Mouse (Mus musculus) hindbrain, embryonic 14.5 days (tissue): ENCODE data around the gene Cacna2d1. TPM values are rescaled to one million over a fixed set of nuclear protein-coding genes. Genes with fewer than 3 reads are reported as not detected.

ENCODE experiments used
- ATAC-seq: fragments of 200-750 bp; cut with Nextera tagmentation; 2 replicates; pipeline ENCODE4 v1.8.0; 2017; ENCODE audit warnings: moderate number of reproducible peaks, mild to moderate bottlenecking, moderate TSS enrichment, moderate library complexity; ENCODE audit not compliant: low FRiP score
- DNase-seq: peaks from one replicate; pipeline ENCODE4 v3.0.0-alpha.2; 2015; ENCODE audit warnings: low spot score
- H3K27ac ChIP-seq: fragments of 300-500 bp; sonication (generic); 2 replicates; pipeline ENCODE4 v1.5.1; 2014; ENCODE audit warnings: mild to moderate bottlenecking, moderate library complexity
- H3K27me3 ChIP-seq: fragments of 300-500 bp; sonication (generic); 2 replicates; pipeline ENCODE4 v1.6.1; 2014; ENCODE audit warnings: mild to moderate bottlenecking, low read length, mixed read lengths; ENCODE audit not compliant: control insufficient read depth, insufficient read depth
- H3K36me3 ChIP-seq: fragments of 300-500 bp; sonication (generic); replicated peaks from 2 replicates; pipeline ENCODE4 v1.6.1; 2014; ENCODE audit not compliant: control insufficient read depth, insufficient read depth
- H3K4me1 ChIP-seq: fragments of 300-500 bp; sonication (generic); replicated peaks from 2 replicates; pipeline ENCODE4 v1.6.1; 2014; ENCODE audit warnings: antibody characterized with exemption, low read length, mixed read lengths; ENCODE audit not compliant: control insufficient read depth, insufficient read depth
- H3K4me2 ChIP-seq: fragments of 300-500 bp; sonication (generic); replicated peaks from 2 replicates; pipeline ENCODE4 v1.6.1; 2014; ENCODE audit warnings: mild to moderate bottlenecking, moderate library complexity
- H3K4me3 ChIP-seq: fragments of 300-500 bp; sonication (generic); replicated peaks from 2 replicates; pipeline ENCODE4 v1.5.1; 2014; ENCODE audit warnings: mild to moderate bottlenecking, low read length
- H3K9ac ChIP-seq: fragments of 300-500 bp; sonication (generic); 2 replicates; pipeline ENCODE4 v1.6.1; 2014
- H3K9me3 ChIP-seq: fragments of 300-500 bp; sonication (generic); 2 replicates; pipeline ENCODE4 v1.6.1; 2016; ENCODE audit warnings: low read length; ENCODE audit not compliant: control insufficient read depth
- WGBS: fragments of 180-500 bp; shearing (Covaris S2); extraction: QIAGEN DNeasy Blood & Tissue Kit; methylation state at CpG from one replicate; pipeline ENCODE4 v1.1.7; 2014; 5-methylcytosine and 5-hydroxymethylcytosine counted together
- polyA plus RNA-seq: library from polyadenylated mRNA; unstranded; fragments of >200 nt; fragmentation: Nextera tagmentation; extraction: Ambion mirVana; gene quantifications from 2 replicates; pipeline ENCODE4 v1.2.1, GENCODE M21; 2014

Gene Cacna2d1
- polyA plus RNA-seq, 1 experiment from 2014 or later: 40.3 TPM

- Histone ChIP-seq H3K27me3 (no peaks in the 10 kb centered on the region), H3K4me1 (peaks cover 8% of the 10 kb centered on the region; the same call in 1 of the 2 replicates), H3K4me2 (no peak overlapping the region), H3K4me3 (no peak overlapping the region), H3K36me3 (no peaks in the 10 kb centered on the region), H3K9me3 (no peaks in the 10 kb centered on the region), H3K27ac (no peak overlapping the region), H3K9ac (no peak overlapping the region)
- no peak for DNase-seq
- no peak for ATAC-seq
- WGBS: 86% methylated on average over 4 of the region's 4 CpGs
Observed at GRCm38 (mm10) chr5:16065816-16066215, 131.3 kb downstream of the Cacna2d1 start.

DNA sequence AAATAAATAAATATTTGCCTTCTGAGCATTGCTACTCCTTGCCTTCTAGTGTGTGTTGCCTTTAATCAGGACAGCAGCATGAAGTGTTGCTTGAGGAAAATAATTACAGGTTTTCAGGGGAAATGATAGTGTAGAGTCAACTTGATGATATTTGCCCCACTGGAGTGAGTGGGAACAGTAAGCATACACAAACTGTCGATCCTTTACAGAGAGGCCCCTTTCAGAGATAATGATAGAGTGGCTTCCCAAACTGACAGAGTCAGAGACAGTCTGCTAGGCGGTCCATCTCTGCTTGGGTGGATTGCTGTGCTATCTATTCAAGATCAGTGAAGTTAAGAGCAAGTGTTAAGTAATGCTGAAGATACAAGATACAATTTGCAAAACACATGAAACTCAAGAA is 147.8 kb downstream of the Cacna2d1 start:
- WGBS: 96% methylated on average over 2 of the region's 2 CpGs
- Histone ChIP-seq H3K9me3 (0 out of 2 replicates have a peak, but pooled peaks cover 4% of the 10 kb centered on the region), H3K4me2 (no peak overlapping the region), H3K27ac (no peak overlapping the region), H3K4me1 (0 out of 2 replicates have a peak, but pooled peaks cover 3% of the 10 kb centered on the region), H3K4me3 (no peak overlapping the region), H3K36me3 (no peaks in the 10 kb centered on the region), H3K9ac (no peak overlapping the region), H3K27me3 (no peaks in the 10 kb centered on the region)
- ATAC-seq: no peak
- DNase-seq: no peak

GRCm38 (mm10) chr5:16086979-16087902 is 152.8 kb downstream of the Cacna2d1 start:
- Histone ChIP-seq H3K27me3 (no peaks in the 10 kb centered on the region), H3K9me3 (no peaks in the 10 kb centered on the region), H3K9ac (0 out of 2 replicates have a peak overlapping the region, but pooled peaks have one; percentile 4), H3K27ac (peak overlapping the region; percentile 84), H3K4me2 (peak overlapping the region; percentile 18), H3K4me3 (no peak overlapping the region), H3K36me3 (no peaks in the 10 kb centered on the region), H3K4me1 (peaks cover 12% of the 10 kb centered on the region)
- WGBS: 26% methylated on average over 10 of the region's 10 CpGs
- DNase-seq (peak; percentile 63), ATAC-seq (peak; percentile 78)

GRCm38 (mm10) chr5:16087995-16088394 is 153.5 kb downstream of the Cacna2d1 start:
- Histone ChIP-seq H3K27me3 (no peaks in the 10 kb centered on the region), H3K9me3 (no peaks in the 10 kb centered on the region), H3K9ac (no peak overlapping the region), H3K4me2 (no peak overlapping the region), H3K27ac (peak overlapping the region; percentile 84), H3K4me3 (no peak overlapping the region), H3K36me3 (no peaks in the 10 kb centered on the region), H3K4me1 (peaks cover 12% of the 10 kb centered on the region)
- ATAC-seq: no peak
- WGBS: 23% methylated on average over 2 of the region's 2 CpGs
- peak; percentile 33 for DNase-seq

DNA sequence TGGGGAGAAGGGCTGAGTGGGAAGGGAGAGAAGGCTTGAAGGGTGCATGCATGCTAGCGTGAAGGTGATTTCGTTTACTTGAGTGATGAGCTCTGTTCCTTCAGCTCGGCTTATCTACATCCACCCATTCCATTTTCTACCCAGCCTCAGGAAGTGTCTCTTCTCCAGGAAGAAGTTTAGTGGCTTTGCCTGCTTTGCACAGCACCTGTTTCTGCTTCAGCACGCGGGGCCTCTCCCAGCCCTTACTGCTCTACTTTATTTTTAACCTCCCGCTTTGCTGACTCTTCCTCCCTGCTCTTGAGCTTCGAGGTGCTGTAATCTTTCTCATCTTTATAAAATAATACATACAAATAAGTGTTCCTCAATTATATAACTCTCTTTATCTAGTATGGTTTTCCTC is 158.0 kb downstream of the Cacna2d1 start:
- no peak overlapping the region for H3K4me3 ChIP-seq
- H3K27ac ChIP-seq: peak overlapping the region; percentile 39
- 86% methylated on average over 7 of the region's 7 CpGs for WGBS
- H3K9ac ChIP-seq: no peak overlapping the region
- ATAC-seq (no peak), DNase-seq (no peak)
- no peaks in the 10 kb centered on the region for H3K9me3 ChIP-seq
- no peak overlapping the region for H3K4me2 ChIP-seq
- H3K27me3 ChIP-seq: no peaks in the 10 kb centered on the region
- no peaks in the 10 kb centered on the region for H3K36me3 ChIP-seq
- peaks cover 6% of the 10 kb centered on the region for H3K4me1 ChIP-seq

GRCm38 (mm10) chr5:16093071-16093693 is 158.7 kb downstream of the Cacna2d1 start:
- no peaks in the 10 kb centered on the region for H3K9me3 ChIP-seq
- H3K4me2 ChIP-seq: no peak overlapping the region
- no peaks in the 10 kb centered on the region for H3K27me3 ChIP-seq
- peak overlapping the region; percentile 39 for H3K27ac ChIP-seq
- no peak for DNase-seq
- H3K36me3 ChIP-seq: no peaks in the 10 kb centered on the region
- no peak overlapping the region for H3K4me3 ChIP-seq
- peaks cover 4% of the 10 kb centered on the region for H3K4me1 ChIP-seq
- no peak overlapping the region for H3K9ac ChIP-seq
- no peak for ATAC-seq
- WGBS: 68% methylated on average over 11 of the region's 11 CpGs

DNA sequence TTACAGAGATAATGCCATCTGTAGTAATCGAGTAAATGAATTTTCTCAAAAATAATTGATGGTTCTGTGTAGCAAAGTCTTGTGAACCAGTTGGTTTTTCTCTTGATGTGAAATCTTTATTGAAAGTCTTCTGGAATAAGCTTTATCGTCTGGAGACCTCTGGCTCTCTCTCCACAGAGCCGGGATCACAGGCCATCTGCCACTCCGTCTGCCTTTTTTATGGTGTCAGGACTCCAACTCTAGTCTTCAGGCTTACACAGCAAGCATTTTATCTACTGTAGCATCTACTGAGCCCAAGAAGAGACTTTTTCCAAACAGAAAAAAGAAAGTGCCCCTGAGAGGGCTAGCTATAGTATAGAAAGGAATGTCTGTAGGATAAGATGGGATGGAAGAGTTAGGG is 160.9 kb downstream of the Cacna2d1 start:
- Histone ChIP-seq H3K9ac (no peak overlapping the region), H3K4me3 (no peak overlapping the region), H3K36me3 (no peaks in the 10 kb centered on the region), H3K4me1 (no peaks in the 10 kb centered on the region), H3K4me2 (no peak overlapping the region), H3K9me3 (no peaks in the 10 kb centered on the region), H3K27ac (no peak overlapping the region), H3K27me3 (no peaks in the 10 kb centered on the region)
- ATAC-seq (no peak), DNase-seq (no peak)
- 59% methylated on average over 4 of the region's 4 CpGs for whole genome bisulfite sequencing

GRCm38 (mm10) chr5:16098766-16099165 is 164.3 kb downstream of the Cacna2d1 start:
- ATAC-seq (no peak), DNase-seq (no peak)
- 81% methylated on average over 2 of the region's 2 CpGs for WGBS
- no peaks in the 10 kb centered on the region for H3K4me1 ChIP-seq
- H3K9ac ChIP-seq: no peak overlapping the region
- no peak overlapping the region for H3K4me2 ChIP-seq
- H3K27ac ChIP-seq: no peak overlapping the region
- H3K36me3 ChIP-seq: no peaks in the 10 kb centered on the region
- H3K9me3 ChIP-seq: no peaks in the 10 kb centered on the region
- no peaks in the 10 kb centered on the region for H3K27me3 ChIP-seq
- H3K4me3 ChIP-seq: no peak overlapping the region

DNA sequence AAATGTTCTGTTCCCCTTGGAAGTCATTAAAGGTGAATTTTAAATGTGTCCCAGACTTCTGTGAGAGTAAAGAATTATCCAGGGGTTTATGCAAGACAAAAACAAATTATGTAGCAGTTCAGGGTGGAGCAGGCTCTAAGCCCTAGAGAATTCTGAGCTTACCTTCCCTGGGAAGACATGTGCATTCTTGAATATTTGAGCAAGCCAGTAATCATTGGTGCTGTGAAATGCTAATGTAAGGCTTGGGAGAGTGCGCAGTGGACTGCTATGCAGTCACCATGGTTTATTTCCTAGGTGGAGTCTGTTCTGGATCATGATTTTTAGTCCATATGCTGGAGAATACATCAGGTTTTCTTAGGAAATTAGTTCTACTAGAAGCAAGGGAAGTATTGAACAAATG is 167.3 kb downstream of the Cacna2d1 start:
- Histone ChIP-seq H3K36me3 (no peaks in the 10 kb centered on the region), H3K9ac (no peak overlapping the region), H3K4me3 (no peak overlapping the region), H3K27me3 (no peaks in the 10 kb centered on the region), H3K9me3 (no peaks in the 10 kb centered on the region), H3K27ac (no peak overlapping the region), H3K4me1 (peaks cover 5% of the 10 kb centered on the region; the same call in 1 of the 2 replicates), H3K4me2 (no peak overlapping the region)
- 76% methylated on average over 1 of the region's 1 CpGs for WGBS
- no peak for DNase-seq
- no peak for ATAC-seq
